Mouse (Mus musculus): ENCODE data around the gene Fgf6.

GRCm38 (mm10) chr6:126993676-126994075 is 21.7 kb upstream of the Fgf6 start:
- TF ChIP-seq EP300 (IDR thresholded peaks at IDR 0.05; ENCODE audit: low read length) (no peak), CTCF (conservative IDR thresholded peaks at IDR 0.05 in 1 of 2, IDR thresholded peaks at IDR 0.05 in 1 of 2; ENCODE audit: low read depth in 2 of 2, low read length in 2 of 2) (no peak), BHLHE40 (IDR thresholded peaks at IDR 0.05; ENCODE audit: low read depth, low read length) (no peak), POLR2A (IDR thresholded peaks at IDR 0.05; ENCODE audit: low read depth, low read length) (no peak), TBP (conservative IDR thresholded peaks at IDR 0.05; ENCODE audit: low read depth, low read length) (no peak), TCF12 (IDR thresholded peaks at IDR 0.05; ENCODE audit: low read depth, low read length) (no peak), MAZ (IDR thresholded peaks at IDR 0.05; ENCODE audit: low read depth, low read length) (no peak), MAFK (IDR thresholded peaks at IDR 0.05; ENCODE audit: insufficient replicate concordance, low read length) (no peak), SMC3 (IDR thresholded peaks at IDR 0.05; ENCODE audit: low read depth, low read length) (no peak), ZKSCAN1 (IDR thresholded peaks at IDR 0.05; ENCODE audit: borderline replicate concordance, low read depth, low read length) (no peak)

Data from CH12.LX (cell line).